Mouse (Mus musculus): ENCODE results near the gene Btg4.

DNA sequence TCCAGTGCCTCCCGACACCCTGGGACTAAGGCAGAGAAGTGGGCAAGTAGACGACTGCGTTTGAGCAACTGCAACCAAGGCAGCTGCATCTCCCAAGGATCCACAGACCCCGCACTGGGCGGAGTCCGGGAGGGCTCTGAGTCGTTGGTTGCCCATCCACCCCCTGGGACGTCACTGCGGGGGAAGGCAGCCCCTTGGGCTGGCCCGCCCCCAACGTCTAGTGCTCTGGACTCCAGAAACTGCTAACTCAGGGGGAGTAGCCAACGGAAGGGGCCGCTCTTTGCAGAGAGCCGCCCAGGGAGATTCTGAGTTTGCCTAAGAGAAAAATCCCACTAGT is 16.2 kb downstream of the Btg4 start, which contains the start of gene Layn:
- TF ChIP-seq EP300 (optimal IDR thresholded peaks at IDR 0.05): no peak
- peak; percentile 54 for TF ChIP-seq CTCF (IDR thresholded peaks at IDR 0.05; ENCODE audit: low read depth)
